Mouse (Mus musculus) thymus, postnatal 10 days (tissue): ENCODE measurements around the gene Mpp3.

Experiments
- DNase-seq, 2 experiments: peaks; one replicate each; pipeline ENCODE4 v3.0.0; 2021; ENCODE audit warnings: low spot score in 2 of 2

Mpp3 gene

DNA sequence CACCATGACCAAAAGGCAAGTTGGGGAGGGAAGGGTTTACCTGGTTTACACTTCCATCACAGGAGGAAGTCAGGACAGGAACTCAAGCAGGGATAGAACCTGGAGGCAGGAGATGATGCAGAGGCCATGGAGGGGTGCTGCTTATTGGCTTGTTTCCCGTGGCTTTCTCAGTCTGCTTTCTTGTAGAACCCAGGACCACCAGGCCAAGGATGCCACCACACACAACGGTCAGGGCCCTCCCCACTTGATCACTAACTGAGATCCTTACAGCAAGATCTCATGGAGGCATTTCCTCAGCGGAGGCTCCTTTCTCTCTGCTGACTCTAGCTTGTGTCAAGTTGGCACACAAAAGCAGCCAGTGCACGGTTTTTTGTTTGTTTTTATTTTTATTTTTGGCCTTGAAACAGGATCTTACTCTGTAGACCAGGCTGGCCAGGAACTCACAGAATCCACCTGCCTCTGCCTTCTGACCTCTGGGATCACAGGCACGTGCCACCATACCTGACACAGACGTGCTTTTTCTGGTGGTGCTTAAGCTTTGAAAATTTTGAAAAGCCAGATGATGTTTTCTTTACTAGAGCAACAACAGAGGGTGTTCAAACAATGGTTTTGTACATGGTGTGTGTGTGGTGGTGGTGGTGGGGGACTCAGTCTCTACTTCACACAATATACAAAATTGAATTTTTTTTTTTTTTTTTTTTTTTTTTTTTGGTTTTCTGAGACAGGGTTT lies at the start of gene Mpp3:
Mpp3 (minus strand) TSS at position 375 of the 730 bp plus-strand sequence.
- no peak for DNase-seq

DNA sequence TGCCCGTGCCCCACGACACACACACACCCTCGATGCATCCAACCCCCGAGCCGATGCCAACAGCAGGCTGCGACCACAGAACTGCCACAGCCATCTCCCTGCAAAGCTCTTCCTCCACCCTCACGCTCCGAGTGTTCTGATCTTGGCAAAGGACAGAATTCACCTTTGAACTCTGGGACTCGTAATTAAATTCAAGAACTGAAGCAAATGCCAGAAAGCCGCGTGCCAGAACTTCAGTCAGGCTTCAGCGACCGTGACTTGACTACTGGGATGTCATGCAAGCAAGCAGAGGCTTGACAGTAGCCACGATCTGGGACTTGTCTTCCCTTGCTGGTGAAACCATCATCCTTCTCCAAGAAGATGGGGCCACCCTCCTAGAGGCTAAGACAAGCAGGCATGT lies 45.5 kb upstream of the Mpp3 start:
- DNase-seq: no peak

DNA sequence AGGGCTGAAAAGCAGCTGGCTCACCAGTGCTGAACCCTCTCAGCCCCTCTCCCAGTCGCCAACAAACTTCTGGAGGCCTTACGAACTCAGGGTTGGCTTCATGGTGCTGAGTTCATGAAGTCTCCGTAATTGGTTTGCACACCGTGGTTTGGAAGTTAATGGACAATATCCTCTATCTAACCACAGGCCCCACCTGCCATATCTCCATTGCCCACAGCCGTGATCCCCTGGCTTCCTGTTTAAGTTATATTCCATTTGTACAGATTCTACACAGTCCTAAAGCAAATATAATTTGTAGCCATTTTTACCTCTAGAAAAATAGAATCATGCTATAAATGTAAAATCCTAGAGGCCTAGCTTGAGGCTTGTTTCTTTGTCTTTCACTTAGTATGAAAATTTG lies 44.5 kb upstream of the Mpp3 start:
- DNase-seq: no peak

DNA sequence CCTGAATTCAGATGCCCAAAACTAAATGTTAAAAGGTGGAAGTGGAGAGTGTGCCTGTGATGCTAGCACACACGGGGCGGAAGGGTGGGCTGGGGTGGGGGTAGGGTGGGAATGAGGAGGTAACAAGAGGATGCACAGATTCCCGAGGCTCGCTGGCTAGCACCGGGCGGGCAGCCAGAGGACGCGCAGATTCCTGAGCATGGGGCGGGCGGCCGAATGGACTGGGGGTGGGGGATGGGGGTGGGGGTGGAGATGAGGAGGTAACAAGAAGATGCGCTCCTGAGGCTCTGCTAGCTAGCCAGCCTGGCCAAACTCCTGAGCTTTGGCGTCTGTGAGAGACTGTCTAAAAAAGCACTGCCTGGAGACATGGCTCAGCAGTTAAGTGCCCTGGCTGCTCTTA lies 42.2 kb upstream of the Mpp3 start:
- DNase-seq: no peak

DNA sequence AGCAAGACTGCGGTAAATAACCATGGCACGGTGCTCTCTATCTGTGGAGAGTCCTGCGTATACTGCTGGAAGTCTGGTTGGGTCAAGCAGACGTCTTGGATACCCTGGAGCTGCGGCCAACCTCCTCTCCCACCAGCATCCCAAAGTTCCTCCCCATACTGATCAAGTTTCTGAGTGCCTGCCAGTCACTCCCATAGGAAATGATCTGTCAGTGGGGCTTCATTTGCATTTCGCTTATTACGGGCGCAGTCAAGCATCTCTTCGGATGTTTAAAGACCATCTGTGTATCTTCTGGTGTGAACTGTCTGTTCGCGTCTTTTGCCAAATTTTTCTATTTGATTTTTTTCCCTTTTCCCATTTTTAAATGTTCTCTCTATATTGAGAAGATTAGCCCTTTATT lies 41.4 kb upstream of the Mpp3 start:
- DNase-seq: no peak

DNA sequence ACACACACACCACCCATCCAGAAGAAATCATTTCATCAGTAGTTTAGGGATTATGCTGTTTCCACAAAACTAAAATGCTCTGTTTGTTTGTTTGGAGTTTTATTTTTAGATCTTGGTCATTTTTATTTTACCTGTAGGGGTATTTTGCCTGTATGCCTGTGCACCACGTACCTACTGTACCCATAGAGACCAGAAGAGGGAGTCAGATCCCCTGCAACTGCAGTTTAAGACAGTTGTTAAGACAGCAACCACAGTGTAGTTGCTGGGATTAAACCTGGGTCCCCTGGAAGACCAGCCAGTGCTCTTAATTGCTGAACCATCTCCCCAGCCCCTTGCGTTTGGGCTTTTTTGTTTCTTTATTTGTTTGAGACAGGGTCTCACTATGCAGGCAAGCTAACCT lies 40.7 kb upstream of the Mpp3 start:
- DNase-seq: no peak

DNA sequence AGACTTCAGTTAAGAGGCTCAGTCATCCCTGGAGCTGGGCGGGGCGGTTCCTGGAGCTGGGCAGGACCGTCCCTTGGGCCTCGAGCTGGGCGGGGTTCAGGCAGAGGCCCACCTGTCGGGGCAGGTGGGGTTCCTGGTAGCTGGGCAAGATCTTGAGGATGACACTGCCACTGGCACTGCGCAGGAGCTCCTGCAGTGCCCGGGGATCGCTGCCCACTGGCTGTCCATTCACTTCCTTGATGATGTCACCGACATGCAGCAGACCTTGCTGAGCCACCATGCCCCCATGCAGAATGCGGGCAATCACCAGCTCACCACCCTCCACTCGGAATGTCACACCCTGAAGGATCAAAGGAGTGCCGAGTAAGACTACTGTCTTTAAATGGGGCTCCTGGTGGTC lies 34.8 kb upstream of the Mpp3 start:
- no peak for DNase-seq

DNA sequence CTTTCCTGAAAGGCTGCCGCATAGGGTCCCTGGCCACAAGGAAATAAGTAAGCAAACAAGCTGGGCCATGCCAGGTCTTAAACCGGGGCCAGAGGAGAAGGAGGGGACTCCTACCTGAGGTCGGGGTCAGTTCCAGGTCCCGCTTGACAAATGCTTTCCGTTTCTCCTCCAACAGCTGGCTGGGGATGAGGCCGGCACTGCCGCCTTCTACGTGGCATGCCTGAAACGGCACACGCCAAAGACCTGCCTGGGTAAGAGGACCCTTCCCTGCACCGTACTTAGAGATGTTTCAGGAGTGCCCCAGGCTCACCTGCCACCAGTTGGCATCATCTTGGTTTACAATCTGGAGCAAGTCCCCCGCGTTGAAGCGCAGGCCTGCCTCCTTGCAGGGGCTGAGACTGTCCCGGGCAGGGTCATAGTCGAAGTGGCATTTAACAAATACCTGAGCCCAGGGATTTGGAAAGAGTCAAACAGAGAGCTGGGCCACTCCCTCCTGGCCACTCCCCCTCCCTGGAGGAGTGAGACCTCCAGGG lies 33.7 kb upstream of the Mpp3 start:
- DNase-seq: no peak

DNA sequence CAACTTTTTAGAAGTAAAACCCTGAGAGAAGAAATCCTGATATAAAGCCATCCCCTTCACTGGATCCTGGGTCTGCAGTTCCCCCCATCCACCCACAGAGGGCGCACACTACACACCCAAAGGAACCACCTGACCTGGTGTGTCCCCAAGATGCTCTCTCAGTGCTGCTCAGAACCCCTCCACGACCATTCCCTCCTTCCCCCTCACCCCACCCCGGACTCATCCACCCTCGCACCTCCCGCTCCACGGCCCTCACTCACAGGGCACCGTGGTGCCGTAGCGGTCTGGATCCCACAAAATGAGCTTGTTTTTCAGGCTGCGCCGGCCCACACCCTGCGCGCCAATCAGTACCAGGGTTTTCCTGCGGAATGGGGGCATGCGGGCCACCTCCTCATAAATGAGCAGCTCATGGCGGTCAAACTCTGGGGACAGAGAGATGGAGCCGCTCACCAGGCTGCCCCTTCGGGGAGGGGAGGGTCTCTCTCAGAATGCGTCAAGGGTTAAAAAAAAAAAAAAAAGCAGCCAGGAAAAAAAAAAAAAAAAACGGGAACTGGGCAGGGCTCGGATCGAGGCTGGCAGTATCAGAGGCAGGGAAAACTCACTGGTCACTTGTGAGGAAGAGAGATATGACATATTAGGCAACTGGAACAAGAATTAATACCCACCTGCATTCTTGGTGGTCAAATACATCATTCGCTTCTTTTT lies 33.1 kb upstream of the Mpp3 start:
- DNase-seq: peak; percentile 32 to 57

DNA sequence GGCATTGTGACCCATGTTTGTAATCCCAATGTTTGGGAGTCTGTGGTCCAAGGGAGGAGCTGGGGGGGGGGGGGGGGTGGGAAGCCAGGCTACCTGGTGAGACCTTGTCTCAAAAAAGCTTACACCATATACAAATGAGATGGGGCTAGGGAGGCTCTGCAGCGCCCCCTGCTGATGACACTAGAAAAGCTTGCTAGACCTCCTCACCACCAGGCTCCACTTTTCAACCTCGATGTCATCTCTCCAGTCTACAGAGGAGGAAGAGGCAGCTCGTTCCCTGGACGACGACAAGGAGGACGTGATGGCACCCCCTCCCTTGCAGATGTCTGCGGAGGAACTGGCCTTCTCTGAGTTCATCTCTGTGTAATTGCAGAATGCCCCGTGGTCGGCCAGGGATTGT lies 25.6 kb upstream of the Mpp3 start:
- peak in 1 of 2 experiments; percentile 35 for DNase-seq

DNA sequence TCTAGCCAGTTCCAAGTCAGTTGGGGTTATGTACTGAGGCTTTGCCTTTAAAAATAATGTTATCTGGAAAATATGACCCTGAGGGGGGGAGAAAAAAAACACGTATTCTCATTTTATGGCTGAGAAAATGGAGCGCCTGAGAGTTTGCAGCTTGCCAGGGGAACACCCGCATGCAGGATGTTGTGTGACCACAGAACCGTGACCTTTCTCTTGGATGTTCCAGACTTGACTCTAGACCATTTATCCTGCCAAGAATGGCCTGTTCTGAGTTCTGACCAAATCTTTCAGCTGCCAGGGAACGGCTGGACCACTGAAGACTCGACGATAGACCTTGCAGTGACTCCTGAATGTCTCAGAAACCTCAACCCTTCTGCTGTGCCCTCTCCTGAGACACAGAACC lies 24.9 kb upstream of the Mpp3 start:
- no peak for DNase-seq

DNA sequence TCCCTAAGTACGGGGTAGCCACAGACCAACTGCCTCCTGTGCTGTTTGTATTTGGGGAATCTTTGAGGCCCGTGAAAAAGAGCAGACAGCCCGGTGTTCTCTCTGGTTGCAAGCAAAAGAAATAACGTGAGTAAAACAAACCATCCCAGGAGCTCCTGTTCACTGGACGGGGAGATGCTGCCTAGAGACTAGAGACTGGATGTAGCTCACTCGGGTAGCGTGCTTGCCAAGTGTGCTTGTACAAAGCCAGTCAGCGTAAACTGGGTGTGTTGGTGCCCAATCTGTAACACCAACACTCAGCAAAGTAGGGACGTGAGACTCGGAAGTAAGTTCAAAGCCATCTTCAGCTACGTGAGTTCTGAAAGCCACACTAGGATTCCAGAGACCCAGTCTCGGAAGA lies 24.4 kb upstream of the Mpp3 start:
- DNase-seq: no peak

DNA sequence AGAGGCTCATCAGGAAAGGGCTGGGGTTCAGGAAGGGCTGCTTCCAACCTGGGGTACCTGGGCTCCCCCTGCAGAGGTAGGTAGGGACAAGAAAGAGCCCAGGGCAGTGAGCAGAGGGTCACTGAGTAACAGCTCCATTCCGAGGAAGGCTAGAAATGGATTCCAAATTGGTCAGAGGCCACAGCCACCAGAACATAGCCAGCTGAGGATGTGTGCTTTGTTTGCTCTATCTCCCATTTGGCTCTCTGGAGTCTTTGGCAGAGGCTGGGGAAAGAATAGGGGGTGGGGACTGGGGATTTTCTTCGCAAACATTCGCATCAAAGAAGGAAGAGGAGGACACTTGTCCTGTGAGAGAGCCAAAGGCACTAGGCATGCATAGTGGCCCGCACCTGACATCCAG lies 23.7 kb upstream of the Mpp3 start:
- DNase-seq: no peak

DNA sequence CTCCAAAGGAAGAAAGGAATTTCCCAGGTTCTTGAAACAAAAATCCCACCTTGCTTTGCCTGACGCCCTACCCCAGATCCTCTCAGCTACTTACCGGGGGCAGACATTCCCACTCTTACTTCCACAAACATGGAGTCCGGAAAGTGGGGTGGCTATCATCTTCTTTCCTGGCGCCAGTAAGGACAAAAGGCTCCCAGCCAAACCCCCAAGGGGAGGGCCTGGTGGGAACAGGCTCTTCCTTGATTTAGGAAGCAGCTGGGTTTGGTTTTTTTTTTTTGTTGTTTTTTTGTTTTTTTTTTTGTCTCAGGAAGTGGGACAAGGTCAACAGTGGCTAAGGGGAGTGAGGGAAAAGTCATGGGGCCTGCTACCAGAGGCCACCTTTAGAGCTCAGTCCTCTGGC lies 23.3 kb upstream of the Mpp3 start:
- DNase-seq: no peak

DNA sequence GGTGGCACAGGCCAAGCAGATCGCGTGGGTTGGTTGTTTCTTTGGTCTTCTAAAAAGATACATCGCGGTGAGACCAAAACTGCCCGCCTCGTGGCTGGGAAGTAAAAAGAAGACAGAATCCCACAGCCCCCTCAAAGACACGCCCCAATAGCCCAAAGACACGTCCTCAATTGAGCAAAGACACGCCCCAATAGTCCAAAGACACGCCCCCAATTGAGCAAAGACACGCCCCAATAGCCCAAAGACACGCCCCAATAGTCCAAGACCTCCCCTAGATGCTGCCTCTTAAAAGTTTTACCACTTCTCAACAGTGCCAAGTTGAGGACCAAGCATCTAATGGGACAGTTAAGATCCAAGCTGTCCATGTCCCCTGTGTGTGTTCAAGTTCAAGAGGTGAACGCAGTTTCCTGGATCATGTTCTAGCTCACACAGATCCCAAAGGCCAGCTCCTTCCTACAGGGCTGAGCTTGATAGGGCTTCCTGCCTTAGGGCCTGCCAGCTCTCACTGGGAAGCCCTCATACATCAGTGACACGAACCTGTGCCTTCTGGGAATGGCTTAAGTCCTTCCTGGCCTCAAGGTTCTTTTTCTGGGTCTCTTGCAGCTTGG lies 21.7 kb upstream of the Mpp3 start:
- DNase-seq: no peak

DNA sequence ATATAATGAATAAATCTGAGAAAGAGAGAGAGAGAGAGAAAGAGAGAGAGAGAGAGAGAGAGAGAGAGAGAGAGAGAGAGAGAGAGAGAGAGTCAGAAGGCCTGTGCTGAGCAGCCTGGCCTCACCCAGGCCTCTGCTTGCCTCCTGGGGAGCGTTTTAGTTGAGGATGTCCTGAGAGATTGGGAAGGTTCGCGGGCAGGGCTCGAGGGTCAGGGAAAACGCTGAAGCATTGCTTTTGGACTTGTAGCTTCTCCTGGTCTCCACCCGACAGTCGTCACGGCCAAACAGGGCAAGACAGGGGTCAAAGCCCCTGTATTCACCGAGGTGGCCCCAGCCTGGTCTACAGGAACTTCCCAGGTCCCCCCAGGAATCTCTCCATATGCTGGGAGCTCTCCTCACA lies 18.3 kb upstream of the Mpp3 start:
- DNase-seq: no peak

DNA sequence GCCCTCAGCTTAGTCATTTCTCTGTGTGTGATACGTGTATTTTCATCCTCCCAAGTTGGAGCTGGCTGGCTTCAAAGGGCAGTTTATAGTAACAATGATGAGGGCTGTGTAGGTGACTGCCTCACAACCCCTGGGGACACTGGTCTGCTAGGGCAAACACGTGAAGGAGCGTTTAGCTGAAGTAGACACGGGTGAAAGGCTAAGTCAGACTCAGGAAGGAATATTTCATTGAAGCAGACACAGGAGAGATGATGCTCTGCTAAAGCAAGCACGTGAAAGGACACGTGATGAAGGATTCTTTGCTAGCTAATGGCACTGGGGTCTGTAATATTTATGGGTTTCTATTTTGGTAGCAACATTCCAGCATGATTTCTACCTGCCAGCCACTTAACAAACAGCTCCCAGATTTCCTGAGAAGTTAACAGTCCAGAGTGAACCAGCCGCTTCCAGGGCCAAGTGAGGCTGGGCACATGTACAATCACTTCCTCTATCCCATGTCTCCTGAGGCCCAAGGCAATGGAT lies 16.5 kb upstream of the Mpp3 start:
- no peak for DNase-seq

DNA sequence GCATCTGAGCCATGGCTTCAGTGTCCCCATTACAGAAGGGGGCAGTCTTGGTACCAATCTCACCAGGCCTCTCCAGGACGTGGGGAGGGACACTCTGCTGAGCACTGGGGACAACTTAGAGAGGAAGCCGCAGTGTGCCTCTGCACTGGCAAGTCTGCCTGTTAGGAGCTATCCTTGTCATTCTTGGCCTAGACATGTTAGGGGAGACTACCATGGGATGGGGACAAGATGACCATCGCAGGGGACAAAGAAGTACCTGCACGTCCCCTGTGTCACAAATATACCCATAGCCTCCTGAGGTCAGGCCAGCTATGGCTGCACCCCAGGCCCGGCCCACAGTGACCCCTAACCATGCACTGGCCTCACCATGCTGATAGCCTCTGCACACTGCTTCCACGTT lies 15.1 kb upstream of the Mpp3 start:
- no peak for DNase-seq

DNA sequence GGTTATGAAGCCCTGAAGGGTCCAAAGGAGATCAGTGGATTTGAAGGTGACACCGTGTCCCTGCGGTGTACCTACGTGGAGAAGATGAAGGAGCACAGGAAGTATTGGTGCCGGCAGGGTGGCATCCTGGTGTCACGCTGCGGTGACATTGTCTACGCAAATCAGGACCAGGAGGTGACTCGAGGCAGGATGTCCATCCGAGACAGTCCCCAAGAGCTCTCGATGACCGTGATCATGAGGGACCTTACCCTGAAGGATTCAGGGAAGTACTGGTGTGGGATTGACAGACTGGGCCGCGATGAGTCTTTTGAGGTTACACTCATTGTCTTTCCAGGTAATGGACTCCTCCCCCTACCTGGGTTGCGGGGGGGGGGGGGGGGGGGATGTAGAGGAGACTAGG lies 14.7 kb upstream of the Mpp3 start:
- no peak for DNase-seq

DNA sequence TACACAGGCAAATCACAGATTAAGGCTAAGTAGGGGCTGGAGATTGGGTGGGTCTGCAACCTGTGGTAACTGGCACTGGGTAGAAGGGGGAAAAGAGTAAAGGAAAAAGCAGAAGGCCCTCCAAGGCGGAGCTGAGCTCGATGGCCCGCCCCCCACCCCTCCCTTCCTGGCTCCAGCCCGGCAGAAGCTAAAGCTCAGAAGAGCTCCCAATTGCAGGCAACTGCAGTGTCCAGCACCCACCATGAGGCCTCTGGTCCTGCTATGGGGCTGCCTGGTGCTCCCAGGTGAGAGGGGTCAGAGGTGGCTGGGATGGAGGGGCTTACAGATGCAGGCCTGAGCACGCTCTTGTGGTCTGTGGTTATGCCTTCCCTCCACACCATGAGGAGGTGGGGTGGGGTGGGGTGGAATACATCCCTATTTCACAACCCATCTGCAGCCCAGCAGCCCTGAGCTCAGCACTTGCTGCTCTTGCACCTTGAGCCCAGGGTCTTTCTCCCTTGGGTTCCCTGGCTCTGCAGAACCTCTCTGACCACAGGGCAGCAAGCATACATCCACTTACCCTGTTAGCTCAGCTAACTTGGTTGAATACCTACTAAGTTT lies 13.2 kb upstream of the Mpp3 start, which contains the start of gene Cd300lg:
Cd300lg (plus strand) TSS at position 160 of the 600 bp plus-strand sequence.
- DNase-seq: no peak

DNA sequence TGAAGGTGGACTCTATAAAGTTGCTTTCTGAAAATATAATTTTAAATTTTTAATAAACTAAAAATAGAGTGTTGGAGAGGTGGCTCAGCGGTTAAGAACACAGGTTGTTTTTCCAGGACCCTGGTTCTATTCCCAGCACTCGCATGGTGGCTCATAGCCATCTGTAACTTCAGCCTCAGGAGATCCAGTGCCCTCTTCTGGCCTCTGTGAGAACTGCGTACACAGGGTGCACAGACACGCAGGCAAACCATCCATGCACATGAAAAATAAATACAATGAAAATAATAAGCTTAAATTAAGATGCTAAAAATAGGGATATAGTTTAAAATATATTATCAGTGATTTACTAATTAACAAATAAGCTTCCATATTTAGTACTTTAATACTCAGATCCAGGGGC lies 12.4 kb upstream of the Mpp3 start:
- no peak for DNase-seq

DNA sequence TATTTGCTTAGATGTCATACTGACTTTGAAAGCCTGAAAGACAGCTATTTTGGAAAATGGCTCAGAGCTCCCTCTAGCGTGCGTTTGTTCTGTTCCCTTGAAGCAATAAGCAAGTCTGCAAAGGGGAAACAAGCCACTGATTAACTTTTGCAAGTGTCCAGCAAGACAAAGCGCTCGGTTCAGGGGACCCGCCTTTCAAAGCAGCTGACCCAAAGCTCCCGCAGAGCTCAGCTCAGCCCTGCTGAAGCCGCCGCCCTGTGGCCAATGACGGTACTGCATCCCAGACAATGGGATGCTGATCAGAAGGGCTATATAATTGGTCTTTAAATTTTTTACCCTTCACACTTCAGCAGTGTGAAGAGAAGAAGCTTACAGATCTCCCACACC lies 11.9 kb upstream of the Mpp3 start:
- DNase-seq: peak; percentile 11 to 65
